Mouse (Mus musculus) megakaryocyte, embryonic 14.5 days (primary cell): ENCODE results near the gene Fnbp1l.

Source experiments
- FLI1 ChIP-seq: IDR thresholded peaks from 2 replicates; pipeline ENCODE4 v1.6.1; 2012; ENCODE audit warnings: low read length, inconsistent platforms, mixed read lengths
- GATA1 ChIP-seq: IDR thresholded peaks from 3 replicates; pipeline ENCODE4 v1.6.1; 2012; ENCODE audit warnings: mixed read lengths, low read length, inconsistent platforms, borderline replicate concordance

- TF ChIP-seq GATA1 (no peak), FLI1 (no peak)
Observed at GRCm38 (mm10) chr3:122509084-122509483, 110.4 kb downstream of the Fnbp1l start.
